In the genomic region with DNA sequence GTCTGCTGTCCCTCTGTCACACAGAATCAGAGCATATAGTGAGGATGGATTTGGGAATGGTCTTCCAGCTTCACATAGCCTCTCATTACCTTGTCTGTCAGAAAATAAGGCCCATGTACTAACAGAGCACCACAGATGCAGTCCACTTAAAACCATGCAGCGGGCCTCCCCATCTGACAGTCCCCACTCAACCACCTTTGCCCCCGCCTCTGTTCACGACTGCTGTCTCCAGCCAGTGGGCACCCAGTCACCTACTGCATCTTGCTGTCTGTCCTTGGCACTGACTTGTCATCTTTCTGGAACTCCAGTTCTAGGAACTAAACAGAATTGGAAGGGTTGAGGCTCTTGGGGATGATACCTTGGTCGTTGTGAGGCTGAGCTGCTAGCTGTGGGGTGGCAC, we compare ENCODE assay signal across 20 mouse cellular contexts.
"Had no signal": no experiment of that assay in that cellular context is flagged by ENCODE, and none has a peak within 500 bp of the region (broad histone marks: within the 10 kb centered on the region; RNA-seq: fewer than 3 reads in every experiment).

No protein-coding gene starts in this region.

- H3K4me2 ChIP-seq: liver, embryonic 13.5 days; liver, embryonic 15.5 days; lung, embryonic 15.5 days; midbrain, embryonic 15.5 days; neural tube, embryonic 13.5 days; neural tube, embryonic 15.5 days had no signal

- ATAC-seq: liver, postnatal 0 days; lung, postnatal 0 days; midbrain, embryonic 13.5 days; midbrain, embryonic 15.5 days had no signal

- H3K27me3 ChIP-seq: liver, embryonic 13.5 days; liver, embryonic 15.5 days; lung, embryonic 15.5 days; midbrain, embryonic 13.5 days; midbrain, embryonic 15.5 days; neural tube, embryonic 13.5 days; neural tube, embryonic 15.5 days had no signal

- H3K4me3 ChIP-seq: liver, embryonic 13.5 days; liver, embryonic 15.5 days; lung, embryonic 15.5 days; midbrain, embryonic 13.5 days; midbrain, embryonic 15.5 days; neural tube, embryonic 13.5 days; neural tube, embryonic 15.5 days had no signal

- H3K27ac ChIP-seq: liver, embryonic 13.5 days; liver, embryonic 15.5 days; lung, embryonic 15.5 days; macrophage; midbrain, embryonic 13.5 days; midbrain, embryonic 15.5 days; neural tube, embryonic 13.5 days; neural tube, embryonic 15.5 days had no signal

- H3K9me3 ChIP-seq: liver, embryonic 13.5 days; liver, embryonic 15.5 days; lung, embryonic 15.5 days; midbrain, embryonic 13.5 days; midbrain, embryonic 15.5 days; neural tube, embryonic 13.5 days; neural tube, embryonic 15.5 days had no signal

- H3K9ac ChIP-seq: liver, embryonic 13.5 days; liver, embryonic 15.5 days; lung, embryonic 15.5 days; midbrain, embryonic 13.5 days; midbrain, embryonic 15.5 days; neural tube, embryonic 13.5 days; neural tube, embryonic 15.5 days had no signal

- DNase-seq: liver, embryonic 13.5 days; liver, postnatal 0 days; lung, adult 2 months; lung, postnatal 14 days; lung, postnatal 36 days; right cerebral cortex, adult 18-20 months; right cerebral cortex, postnatal 25 days; right cerebral cortex, postnatal 4 days; spleen, adult 18-20 months; thymus, adult 18-20 months; thymus, postnatal 14 days; thymus, postnatal 36 days had no signal
